Comparison of ENCODE assay signal across 8 mouse cellular contexts in genomic region chr8:84256822-84257610, GRCm38 (mm10). TPM values are rescaled to one million over a fixed set of nuclear protein-coding genes. Genes with fewer than 3 reads are reported as not detected.
A peak's percentile ranks its signal among the peaks of the same experiment; 100 is the strongest.
DNase-seq lines count a peak whose midpoint lies in the region; ATAC-seq and TF ChIP-seq lines count a peak whose summit lies in the region.

Gene Mri1, minus strand, starts transcription at chr8:84257326.

- no peaks in the 10 kb centered on the region for H3K27me3 ChIP-seq in forebrain, embryonic 15.5 days
- no peaks in the 10 kb centered on the region for H3K27me3 ChIP-seq in lung, embryonic 15.5 days
- no peaks in the 10 kb centered on the region for H3K27me3 ChIP-seq in thymus, adult 2 months (ENCODE audit: control insufficient read depth, insufficient read depth, low read length)

- intact Hi-C loops in heart, postnatal 14 days (cut with DNase I) = no loop called here

- H3K4me1 ChIP-seq in forebrain, embryonic 15.5 days = peaks cover 17% of the 10 kb centered on the region
- peaks cover 19% of the 10 kb centered on the region for H3K4me1 ChIP-seq in lung, embryonic 15.5 days
- H3K4me1 ChIP-seq in thymus, adult 2 months (replicated peaks; ENCODE audit: control insufficient read depth, insufficient read depth, low read length) = peaks cover 9% of the 10 kb centered on the region

- WGBS in forebrain, embryonic 15.5 days = under 1% methylated on average over 63 of the region's 64 CpGs
- under 1% methylated on average over 64 of the region's 64 CpGs for WGBS in large intestine, adult 2 months
- WGBS in lung, embryonic 15.5 days = under 1% methylated on average over 64 of the region's 64 CpGs
- WGBS in thymus, adult 2 months = under 1% methylated on average over 64 of the region's 64 CpGs

- H3K36me3 ChIP-seq in forebrain, embryonic 15.5 days = peaks cover 60% of the 10 kb centered on the region
- peaks cover 55% of the 10 kb centered on the region for H3K36me3 ChIP-seq in lung, embryonic 15.5 days
- H3K36me3 ChIP-seq in thymus, adult 2 months (ENCODE audit: control insufficient read depth, insufficient read depth, low read length) = no peaks in the 10 kb centered on the region; the same call in 1 of the 2 replicates

- peak within 1 kb of the TSS; percentile 79 for H3K4me2 ChIP-seq in forebrain, embryonic 15.5 days (replicated peaks)
- H3K4me2 ChIP-seq in lung, embryonic 15.5 days = peak within 1 kb of the TSS; percentile 99

- peak; percentile 77 for DNase-seq in MEL-GATA-1-ER (ENCODE audit: extremely low read depth, low read depth)
- DNase-seq in cerebellum, adult 11-12 months = peak; percentile 88
- peak; percentile 82 to 84 for DNase-seq in heart, postnatal 14 days
- peak; percentile 57 for DNase-seq in large intestine, adult 2 months (ENCODE audit: low read depth, low spot score)
- peak; percentile 79 for DNase-seq in ovary, adult 18-20 months (ENCODE audit: low spot score)
- DNase-seq in thymus, adult 2 months = peak; percentile 70

- H3K9me3 ChIP-seq in forebrain, embryonic 15.5 days = no peaks in the 10 kb centered on the region
- no peaks in the 10 kb centered on the region for H3K9me3 ChIP-seq in lung, embryonic 15.5 days

- peak; percentile 89 for ATAC-seq in forebrain, embryonic 15.5 days (replicated peaks)
- ATAC-seq in lung, embryonic 15.5 days (ENCODE audit: borderline replicate concordance, extremely low read depth, low FRiP score, low TSS enrichment) = peak; percentile 89

- H3K27ac ChIP-seq in forebrain, embryonic 15.5 days (replicated peaks) = peak within 1 kb of the TSS; percentile 93
- peak within 1 kb of the TSS; percentile 92 for H3K27ac ChIP-seq in lung, embryonic 15.5 days
- peak within 1 kb of the TSS; percentile 45 for H3K27ac ChIP-seq in thymus, adult 2 months (ENCODE audit: control insufficient read depth, insufficient read depth, low read length)

- peak; percentile 33; the same call in 1 of the 2 replicates for TF ChIP-seq POLR2A in thymus, adult 2 months (IDR thresholded peaks at IDR 0.05; ENCODE audit: control insufficient read depth, extremely low read depth, insufficient read depth, low read length, poor library complexity)

- H3K9ac ChIP-seq in forebrain, embryonic 15.5 days (replicated peaks) = peak within 1 kb of the TSS; percentile 85
- H3K9ac ChIP-seq in lung, embryonic 15.5 days = peak within 1 kb of the TSS; percentile 80

- peak within 1 kb of the TSS; percentile 83 for H3K4me3 ChIP-seq in forebrain, embryonic 15.5 days
- H3K4me3 ChIP-seq in lung, embryonic 15.5 days = peak within 1 kb of the TSS; percentile 84
- peak within 1 kb of the TSS; percentile 85 for H3K4me3 ChIP-seq in thymus, adult 2 months (ENCODE audit: control insufficient read depth, insufficient read depth, low read length)

- TF ChIP-seq CTCF in thymus, adult 2 months (IDR thresholded peaks at IDR 0.05; ENCODE audit: borderline replicate concordance, control insufficient read depth, extremely low read depth, insufficient read depth, low read length, poor library complexity) = peak; percentile 46; the same call in 1 of the 2 replicates

RNA-seq across cellular contexts. Expression of gene Mri1, which starts in this region (rescaled TPM):
- 53.3 and 58.8 TPM in 2 replicates for polyA plus RNA-seq in forebrain, embryonic 15.5 days (2015; fragmentation: Nextera tagmentation; extraction: Ambion mirVana)
- 10 to 100 TPM in 1 of 2 experiments, 1 to 10 TPM in 1; 7.6 to 12.5 TPM for total RNA-seq in heart, postnatal 14 days (2021)
- polyA plus RNA-seq in large intestine, adult 2 months (2012; rRNA removed) = 23.6 and 35.9 TPM in 2 replicates
- polyA plus RNA-seq in lung, embryonic 15.5 days (2015; fragmentation: Nextera tagmentation; extraction: Ambion mirVana) = 67.2 and 72.4 TPM in 2 replicates
- polyA plus RNA-seq in thymus, adult 2 months (2012; rRNA removed) = 89.6 and 107 TPM in 2 replicates

Comparison
In these comparisons a context has a peak if more than half of its experiments do, and no peak if none do; other contexts are left out.
1. Peak in every context shown above with its lines: DNase-seq, ATAC-seq, H3K4me3 ChIP-seq and H3K27ac ChIP-seq.